Mouse (Mus musculus): ENCODE data around the gene Tspan12.

The Tspan12 gene

GRCm38 (mm10) chr6:21768745-21769446, 83.4 kb downstream of the Tspan12 start:
- DNase-seq = peak; percentile 33

- peak; percentile 16 for DNase-seq
Observed at GRCm38 (mm10) chr6:21767787-21768221, 84.5 kb downstream of the Tspan12 start.

- DNase-seq = no peak
Observed at GRCm38 (mm10) chr6:21747536-21747935, 104.8 kb downstream of the Tspan12 start.

- DNase-seq = no peak
Observed at GRCm38 (mm10) chr6:21744615-21745266, 107.6 kb downstream of the Tspan12 start.

- no peak for DNase-seq
Observed at GRCm38 (mm10) chr6:21740606-21741005, 111.7 kb downstream of the Tspan12 start.

GRCm38 (mm10) chr6:21722238-21722637, 130.1 kb downstream of the Tspan12 start:
- no peak for DNase-seq
